Mouse (Mus musculus) thymus, adult 2 months (tissue): ENCODE data around the gene Krt24. TPM values are rescaled to one million over a fixed set of nuclear protein-coding genes. Genes with fewer than 3 reads are reported as not detected.

Source experiments
- DNase-seq: peaks from one replicate; pipeline ENCODE4 v3.0.0; 2021
- H3K27ac ChIP-seq: fragments of 200-500 bp; 2 replicates; pipeline ENCODE4 v1.5.1; 2012; ENCODE audit warnings: low read length, control low read depth; ENCODE audit not compliant: control insufficient read depth, insufficient read depth
- H3K27me3 ChIP-seq: fragments of 200-500 bp; 2 replicates; pipeline ENCODE4 v1.6.1; 2012; ENCODE audit warnings: mild to moderate bottlenecking, low read length, moderate library complexity, mixed read lengths; ENCODE audit not compliant: control insufficient read depth, insufficient read depth
- H3K36me3 ChIP-seq: fragments of 200-500 bp; 2 replicates; pipeline ENCODE4 v1.6.1; 2012; ENCODE audit warnings: mild to moderate bottlenecking, low read length, moderate library complexity; ENCODE audit not compliant: control insufficient read depth, insufficient read depth
- H3K4me1 ChIP-seq: fragments of 200-500 bp; replicated peaks from 2 replicates; pipeline ENCODE4 v1.6.1; 2012; ENCODE audit warnings: low read length; ENCODE audit not compliant: control insufficient read depth, insufficient read depth
- H3K4me3 ChIP-seq: fragments of 200-500 bp; 2 replicates; pipeline ENCODE4 v1.5.1; 2012; ENCODE audit warnings: mild to moderate bottlenecking, low read length, control low read depth, moderate library complexity; ENCODE audit not compliant: control insufficient read depth, insufficient read depth
- CTCF ChIP-seq: fragments of 200-500 bp; IDR thresholded peaks from 2 replicates; pipeline ENCODE4 v1.5.1; 2012; ENCODE audit warnings: mild to moderate bottlenecking, control low read depth, low read length, moderate library complexity, borderline replicate concordance; ENCODE audit not compliant: control insufficient read depth, poor library complexity, insufficient read depth; ENCODE audit errors: extremely low read depth
- POLR2A ChIP-seq: fragments of 200-500 bp; IDR thresholded peaks from 2 replicates; pipeline ENCODE4 v1.6.1; 2012; ENCODE audit warnings: mild to moderate bottlenecking, low read length, control low read depth, moderate library complexity; ENCODE audit not compliant: control insufficient read depth, poor library complexity, insufficient read depth; ENCODE audit errors: extremely low read depth
- WGBS: fragments of 180-500 bp; shearing (Covaris S2); methylation state at CpG from one replicate; pipeline ENCODE4 v1.1.7; 2018; 5-methylcytosine and 5-hydroxymethylcytosine counted together
- polyA plus RNA-seq: library from polyadenylated mRNA; depleted of rRNA; stranded (reverse); fragments of >200 nt; gene quantifications from 2 replicates; pipeline ENCODE4 v1.2.3, GENCODE M21; 2012

The Krt24 gene
- polyA plus RNA-seq, 1 experiment = 0.12 TPM

DNA sequence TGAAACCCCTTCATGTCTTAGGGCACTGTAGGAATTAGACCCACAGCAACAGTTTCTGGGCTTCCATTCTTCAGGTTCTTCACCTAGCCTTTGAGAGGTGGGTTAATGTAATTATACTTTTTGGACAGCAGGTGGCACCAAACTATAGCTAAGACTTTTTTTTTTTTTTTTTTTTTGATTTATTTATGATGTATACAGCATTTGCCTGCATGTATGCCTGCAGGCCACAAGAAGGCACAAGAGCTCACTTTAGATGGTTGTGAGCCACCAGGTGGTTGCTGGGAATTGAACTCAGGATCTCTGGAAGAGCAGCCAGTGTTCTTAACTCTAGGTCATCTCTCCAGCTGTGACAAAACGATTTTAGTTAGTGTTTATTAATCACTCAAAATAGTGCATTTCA lies 25.8 kb upstream of the Krt24 start:
- Histone ChIP-seq H3K4me1 (no peaks in the 10 kb centered on the region), H3K36me3 (no peaks in the 10 kb centered on the region), H3K27me3 (no peaks in the 10 kb centered on the region), H3K4me3 (no peak overlapping the region), H3K27ac (no peak overlapping the region)
- no peak for TF ChIP-seq CTCF
- no peak for TF ChIP-seq POLR2A
- 97% methylated on average over 1 of the region's 1 CpGs for WGBS
- DNase-seq = peak; percentile 6

DNA sequence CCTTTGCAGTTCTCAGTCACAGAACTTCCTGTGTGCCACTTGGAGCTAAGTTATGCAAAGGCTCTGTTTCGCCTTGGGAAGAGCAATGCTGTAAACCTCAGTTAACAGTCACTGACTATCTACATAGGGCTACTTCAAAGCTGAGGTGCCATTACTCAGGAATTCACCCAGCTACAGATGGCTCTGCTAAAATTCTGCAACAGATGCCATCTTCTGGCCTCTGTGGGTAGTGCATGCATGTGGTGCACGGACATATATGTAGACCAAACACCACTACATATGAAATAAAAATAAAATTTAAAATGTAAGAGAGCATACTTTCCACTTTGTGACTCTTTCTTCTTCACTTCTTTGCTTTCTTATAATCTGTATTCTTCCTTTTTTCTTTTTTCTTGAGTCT lies 22.5 kb upstream of the Krt24 start:
- Histone ChIP-seq H3K4me3 (no peak overlapping the region), H3K4me1 (no peaks in the 10 kb centered on the region), H3K27ac (no peak overlapping the region), H3K36me3 (no peaks in the 10 kb centered on the region), H3K27me3 (no peaks in the 10 kb centered on the region)
- no peak for TF ChIP-seq POLR2A
- TF ChIP-seq CTCF = no peak
- peak; percentile 62 for DNase-seq
- 37% methylated on average over 2 of the region's 2 CpGs for WGBS

DNA sequence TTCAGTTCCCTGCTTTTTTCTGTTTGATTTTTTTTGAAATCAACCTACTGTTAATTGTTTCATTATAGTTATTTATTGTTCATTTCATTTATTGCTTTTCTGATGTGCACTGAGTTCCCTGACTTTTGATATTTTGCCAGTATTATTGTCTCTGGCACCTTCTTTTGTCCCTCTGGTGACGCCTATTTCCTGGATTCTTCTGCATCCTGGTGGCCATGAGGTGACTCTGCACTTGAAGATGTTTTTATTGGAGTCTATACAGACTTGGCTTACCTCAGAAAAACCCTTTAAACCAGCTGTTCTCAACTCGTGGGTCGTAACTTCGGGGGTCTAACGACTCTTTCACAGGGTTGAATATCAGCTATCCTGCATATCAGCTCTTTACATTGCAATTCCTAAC lies 10.0 kb upstream of the Krt24 start:
- WGBS = 53% methylated on average over 5 of the region's 5 CpGs
- Histone ChIP-seq H3K27me3 (no peaks in the 10 kb centered on the region), H3K27ac (no peak overlapping the region), H3K4me1 (no peaks in the 10 kb centered on the region), H3K4me3 (no peak overlapping the region), H3K36me3 (no peaks in the 10 kb centered on the region)
- no peak for DNase-seq
- no peak for TF ChIP-seq CTCF
- no peak for TF ChIP-seq POLR2A

- Histone ChIP-seq H3K36me3 (no peaks in the 10 kb centered on the region), H3K4me3 (no peak overlapping the region), H3K27me3 (no peaks in the 10 kb centered on the region), H3K27ac (no peak overlapping the region), H3K4me1 (no peaks in the 10 kb centered on the region)
- peak; percentile 52 for DNase-seq
- WGBS = 67% methylated on average over 5 of the region's 5 CpGs
- TF ChIP-seq CTCF (no peak), POLR2A (no peak)
Observed at GRCm38 (mm10) chr11:99292846-99293245, 7.8 kb upstream of the Krt24 start.

GRCm38 (mm10) chr11:99284011-99284410 lies 1.1 kb downstream of the Krt24 start:
- Histone ChIP-seq H3K36me3 (no peaks in the 10 kb centered on the region), H3K4me3 (no peak overlapping the region), H3K4me1 (no peaks in the 10 kb centered on the region), H3K27me3 (no peaks in the 10 kb centered on the region), H3K27ac (no peak overlapping the region)
- DNase-seq = no peak
- no peak for TF ChIP-seq CTCF
- TF ChIP-seq POLR2A = no peak
- 91% methylated on average over 5 of the region's 5 CpGs for WGBS

DNA sequence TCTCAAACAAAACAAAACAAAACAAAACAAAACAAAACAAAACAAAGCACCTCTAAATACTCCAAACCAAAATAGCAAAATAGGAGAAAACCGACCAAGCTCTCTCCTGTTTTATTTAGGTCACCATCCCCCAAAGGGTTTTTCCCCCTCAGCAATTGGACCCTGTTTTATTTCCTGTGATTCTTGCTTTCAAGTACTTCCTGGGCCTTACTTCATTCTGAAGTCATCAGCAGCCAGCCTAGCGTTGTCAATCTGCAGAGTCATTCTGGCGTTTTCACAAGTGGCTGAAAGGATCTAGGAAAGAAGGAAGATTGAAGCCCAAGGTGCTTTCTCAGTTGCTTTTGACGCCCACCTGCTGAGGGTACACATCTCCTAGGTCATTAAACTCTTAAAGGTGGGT lies 1.7 kb downstream of the Krt24 start:
- Histone ChIP-seq H3K36me3 (no peaks in the 10 kb centered on the region), H3K4me3 (no peak overlapping the region), H3K4me1 (no peaks in the 10 kb centered on the region), H3K27me3 (no peaks in the 10 kb centered on the region), H3K27ac (no peak overlapping the region)
- TF ChIP-seq POLR2A (no peak), CTCF (no peak)
- no peak for DNase-seq
- 20% methylated on average over 4 of the region's 4 CpGs for WGBS

DNA sequence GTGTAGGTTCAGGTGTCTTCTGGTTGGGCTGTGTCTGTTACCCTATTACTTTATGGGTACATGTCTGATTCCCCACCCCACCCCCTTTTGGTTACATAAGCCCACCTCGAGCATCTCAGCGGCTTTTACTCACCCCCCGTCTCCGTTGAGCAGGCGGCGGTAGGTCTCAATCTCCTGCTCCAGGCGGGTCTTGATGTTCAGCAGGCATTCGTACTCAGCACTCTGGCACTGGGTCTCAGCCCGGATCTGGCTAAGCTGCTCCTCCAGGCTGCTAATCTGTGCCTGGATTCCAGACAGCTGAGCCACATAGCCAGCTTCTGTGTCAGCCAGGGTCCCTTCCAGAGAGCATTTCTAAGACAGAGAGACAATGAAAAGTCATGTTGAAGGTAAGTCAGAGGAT lies 3.9 kb downstream of the Krt24 start:
- Histone ChIP-seq H3K4me3 (no peak overlapping the region), H3K36me3 (no peaks in the 10 kb centered on the region), H3K27me3 (no peaks in the 10 kb centered on the region), H3K4me1 (no peaks in the 10 kb centered on the region), H3K27ac (no peak overlapping the region)
- DNase-seq = no peak
- TF ChIP-seq CTCF (no peak), POLR2A (no peak)
- 95% methylated on average over 9 of the region's 9 CpGs for WGBS
